Mouse (Mus musculus) bone marrow, adult 2 months (tissue): ENCODE results near the gene 1700012B07Rik.

Experiments used
- CTCF ChIP-seq: fragments of 200-500 bp; IDR thresholded peaks from 2 replicates; pipeline ENCODE4 v1.5.1; 2011; ENCODE audit warnings: low read length, control low read depth; ENCODE audit not compliant: control insufficient read depth, insufficient read depth
- POLR2A ChIP-seq: fragments of 200-500 bp; IDR thresholded peaks from 2 replicates; pipeline ENCODE4 v1.6.1; 2011; ENCODE audit warnings: low read depth, mild to moderate bottlenecking, control low read depth, low read length, borderline replicate concordance; ENCODE audit not compliant: control insufficient read depth

DNA sequence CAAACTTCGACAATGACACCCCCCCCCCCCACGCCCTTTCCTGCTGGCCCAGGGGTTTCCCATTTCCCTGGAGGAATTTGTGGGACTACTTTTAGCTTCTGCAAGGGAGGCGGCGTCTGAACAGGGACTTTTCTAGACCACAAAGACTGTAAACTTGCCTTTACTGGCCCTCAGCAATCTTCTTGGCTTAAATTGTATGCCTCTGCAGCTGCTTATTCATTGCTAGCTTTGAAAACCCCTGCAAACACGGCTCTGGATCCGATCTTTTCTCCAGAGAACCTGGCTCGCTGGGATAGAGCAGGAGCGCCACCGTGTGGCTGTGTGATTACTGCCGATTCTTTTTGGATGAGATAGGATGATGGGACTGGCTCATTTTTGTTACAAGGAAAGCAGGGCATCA lies 32.7 kb upstream of the 1700012B07Rik start:
- peak; percentile 88 for TF ChIP-seq CTCF
- no peak for TF ChIP-seq POLR2A
